Mouse (Mus musculus): ENCODE data around the gene Olfr71.

Gene Olfr71

GRCm38 (mm10) chr4:43655656-43656338 is 54.3 kb downstream of the Olfr71 start:
- DNase-seq (ENCODE audit: low spot score), result no peak
